Mouse (Mus musculus) kidney, postnatal 10 days (tissue): ENCODE results near the gene Prkcq.
A peak's percentile ranks its signal among the peaks of the same experiment; 100 is the strongest.

Experiments
- DNase-seq: peaks from one replicate; pipeline ENCODE4 v3.0.0; 2021; ENCODE audit warnings: mixed read lengths

The Prkcq gene

DNA sequence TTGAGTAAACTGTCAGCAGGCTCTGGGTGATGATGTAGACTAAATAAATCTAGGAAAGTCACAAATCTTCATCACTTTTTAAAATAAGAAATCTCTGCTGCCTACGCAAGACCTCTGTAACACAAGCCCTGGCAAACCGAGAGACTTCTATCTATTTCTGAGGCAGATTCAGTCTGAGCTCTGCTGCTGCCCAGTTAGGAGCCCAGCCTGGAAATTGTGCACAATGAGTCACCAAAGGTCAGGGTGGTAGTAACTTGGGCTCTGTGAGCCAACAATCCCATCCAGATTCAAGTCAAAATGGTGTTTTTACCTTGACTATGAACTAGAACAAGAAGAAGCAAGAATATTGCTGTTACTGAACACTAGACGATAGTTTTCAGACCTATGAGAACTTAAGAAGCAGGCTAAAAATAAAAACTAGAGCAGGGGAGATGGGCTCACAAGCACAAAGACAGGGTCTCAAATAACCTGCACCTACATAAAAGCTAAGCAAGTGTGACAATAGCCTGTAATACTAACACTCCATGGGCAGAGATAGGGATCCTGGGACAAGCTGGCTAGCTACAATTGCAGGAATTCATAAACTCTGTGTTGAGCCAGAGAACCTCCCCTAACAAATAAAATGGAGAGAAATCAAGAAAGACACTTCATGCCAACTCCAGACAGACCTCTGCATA, 53.0 kb downstream of the Prkcq start:
- no peak for DNase-seq

DNA sequence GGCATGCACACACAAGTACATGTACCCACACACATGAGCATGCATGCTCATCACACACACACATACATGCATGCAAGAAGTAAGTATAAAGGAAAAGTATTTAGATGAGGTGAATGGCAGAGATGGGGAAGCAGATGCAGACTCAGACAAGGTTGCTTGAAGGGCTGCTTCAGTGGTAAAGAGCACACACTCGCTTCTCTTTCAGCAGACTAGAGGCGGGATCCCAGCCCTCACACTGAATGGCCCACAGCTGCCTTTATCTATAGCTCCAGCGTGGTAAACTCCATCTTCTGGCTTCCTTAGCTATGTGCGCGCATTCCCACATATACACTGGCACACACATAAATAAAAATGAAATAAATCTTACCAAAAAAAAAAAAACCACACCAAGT, 53.6 kb downstream of the Prkcq start:
- DNase-seq = no peak

DNA sequence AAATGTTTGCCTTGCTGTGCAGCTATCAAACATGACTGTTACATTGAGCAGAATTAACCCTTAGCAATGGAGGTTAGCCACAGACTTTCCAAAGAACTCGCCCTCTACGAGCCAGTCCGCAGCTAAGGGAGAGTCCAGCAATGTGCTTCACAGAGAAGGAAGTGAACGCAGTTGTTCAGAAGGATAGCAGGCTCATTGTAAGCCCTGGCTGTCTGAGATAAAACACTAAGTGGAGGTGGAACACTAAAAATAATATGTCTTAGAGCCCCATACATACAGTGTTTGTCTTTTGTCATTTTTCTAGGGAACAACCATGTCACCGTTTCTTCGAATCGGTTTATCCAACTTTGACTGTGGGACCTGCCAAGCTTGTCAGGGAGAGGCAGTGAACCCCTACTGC, 54.6 kb downstream of the Prkcq start:
- DNase-seq = no peak

- DNase-seq = no peak
Measured at GRCm38 (mm10) chr2:11229126-11229525, 57.2 kb downstream of the Prkcq start.

- no peak for DNase-seq
Measured at GRCm38 (mm10) chr2:11231118-11231517, 59.2 kb downstream of the Prkcq start.

- DNase-seq = no peak
Measured at GRCm38 (mm10) chr2:11231988-11232387, 60.1 kb downstream of the Prkcq start.

GRCm38 (mm10) chr2:11238254-11238653, 66.3 kb downstream of the Prkcq start:
- no peak for DNase-seq

DNA sequence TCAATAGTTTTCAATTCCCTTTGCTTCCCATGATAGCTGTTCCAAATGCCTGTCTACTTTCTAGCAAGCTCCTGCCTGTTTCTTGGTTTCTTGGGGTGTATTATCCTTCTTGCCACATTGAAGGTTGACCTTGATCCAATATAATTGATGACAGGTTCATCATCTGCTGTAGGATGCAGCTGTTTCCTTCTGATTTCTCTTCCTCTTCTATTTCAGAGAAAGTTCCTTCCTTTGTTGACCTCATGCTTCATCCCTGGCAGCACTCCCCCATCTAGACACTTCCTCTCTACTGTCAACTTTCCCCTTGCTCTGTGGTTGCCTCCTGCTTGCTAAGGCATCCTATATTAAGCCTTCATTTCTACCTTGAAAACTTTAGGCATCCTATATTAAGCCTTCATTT, 67.6 kb downstream of the Prkcq start:
- DNase-seq = peak; percentile 21

DNA sequence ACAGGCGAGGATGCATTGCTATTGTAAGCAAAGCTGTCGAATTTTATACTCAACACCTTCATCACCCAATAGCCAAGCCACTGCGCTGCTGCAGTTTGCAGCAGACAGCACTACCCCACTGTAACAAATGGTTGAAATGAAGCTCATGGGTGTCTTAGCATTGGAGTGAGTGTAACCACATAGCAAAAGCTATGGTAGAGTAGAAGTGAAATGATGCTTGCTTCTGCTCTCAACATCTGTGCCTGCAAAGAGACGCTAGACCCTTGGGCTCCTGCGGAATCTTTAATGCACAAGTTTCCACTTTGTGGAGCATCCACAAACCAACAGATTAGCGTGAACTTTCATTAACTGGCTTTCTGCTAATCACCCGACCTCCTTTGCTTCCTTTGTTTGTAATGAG, 74.0 kb downstream of the Prkcq start:
- no peak for DNase-seq

DNA sequence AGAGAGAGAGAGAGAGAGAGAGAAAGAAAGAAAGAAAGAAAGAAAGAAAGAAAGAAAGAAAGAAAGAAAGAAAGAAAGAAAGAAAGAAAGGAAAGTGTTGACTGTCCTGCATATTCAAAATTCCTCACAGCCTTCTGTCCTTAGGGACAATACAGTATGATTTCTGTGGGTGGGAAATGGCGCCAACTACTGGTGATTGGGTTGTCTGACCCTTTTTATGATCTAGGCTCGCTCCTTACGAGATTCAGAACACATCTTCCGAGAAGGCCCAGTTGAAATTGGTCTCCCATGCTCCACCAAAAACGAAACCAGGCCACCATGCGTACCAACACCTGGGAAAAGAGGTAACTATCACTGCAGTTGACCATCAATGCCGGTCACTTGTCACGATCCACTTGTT, 82.0 kb downstream of the Prkcq start:
- DNase-seq = peak; percentile 68

DNA sequence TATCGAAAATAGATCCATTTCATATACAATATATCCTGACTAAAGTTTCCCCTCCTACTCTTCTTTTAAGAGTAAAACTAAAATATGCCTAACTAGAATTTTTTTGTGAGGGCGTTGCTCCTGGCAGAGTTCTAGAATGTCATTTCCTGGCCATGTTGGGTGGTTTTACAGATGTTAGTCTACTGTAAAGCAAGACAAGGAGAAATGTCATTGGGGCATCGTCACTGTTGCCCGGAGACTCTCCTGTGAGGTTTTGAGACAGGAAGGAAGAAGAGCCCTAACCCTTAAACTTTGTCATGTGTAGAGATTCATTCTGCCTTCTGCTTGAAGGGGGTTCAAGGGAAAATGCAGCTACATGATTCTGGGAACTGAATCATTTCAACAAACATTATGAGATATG, 82.5 kb downstream of the Prkcq start:
- DNase-seq = no peak

- DNase-seq = peak; percentile 57
Measured at GRCm38 (mm10) chr2:11257260-11257850, 85.4 kb downstream of the Prkcq start.

GRCm38 (mm10) chr2:11258181-11258580, 86.3 kb downstream of the Prkcq start:
- no peak for DNase-seq

GRCm38 (mm10) chr2:11259361-11259760, 87.5 kb downstream of the Prkcq start:
- DNase-seq = no peak

GRCm38 (mm10) chr2:11264836-11265235, 92.9 kb downstream of the Prkcq start:
- peak; percentile 39 for DNase-seq

GRCm38 (mm10) chr2:11265455-11265854, 93.5 kb downstream of the Prkcq start:
- DNase-seq = peak; percentile 39

- DNase-seq = peak; percentile 43
Measured at GRCm38 (mm10) chr2:11266294-11266693, 94.4 kb downstream of the Prkcq start.

- DNase-seq = no peak
Measured at GRCm38 (mm10) chr2:11278965-11279364, 107.1 kb downstream of the Prkcq start.

GRCm38 (mm10) chr2:11280247-11280646, 108.3 kb downstream of the Prkcq start:
- DNase-seq = no peak

DNA sequence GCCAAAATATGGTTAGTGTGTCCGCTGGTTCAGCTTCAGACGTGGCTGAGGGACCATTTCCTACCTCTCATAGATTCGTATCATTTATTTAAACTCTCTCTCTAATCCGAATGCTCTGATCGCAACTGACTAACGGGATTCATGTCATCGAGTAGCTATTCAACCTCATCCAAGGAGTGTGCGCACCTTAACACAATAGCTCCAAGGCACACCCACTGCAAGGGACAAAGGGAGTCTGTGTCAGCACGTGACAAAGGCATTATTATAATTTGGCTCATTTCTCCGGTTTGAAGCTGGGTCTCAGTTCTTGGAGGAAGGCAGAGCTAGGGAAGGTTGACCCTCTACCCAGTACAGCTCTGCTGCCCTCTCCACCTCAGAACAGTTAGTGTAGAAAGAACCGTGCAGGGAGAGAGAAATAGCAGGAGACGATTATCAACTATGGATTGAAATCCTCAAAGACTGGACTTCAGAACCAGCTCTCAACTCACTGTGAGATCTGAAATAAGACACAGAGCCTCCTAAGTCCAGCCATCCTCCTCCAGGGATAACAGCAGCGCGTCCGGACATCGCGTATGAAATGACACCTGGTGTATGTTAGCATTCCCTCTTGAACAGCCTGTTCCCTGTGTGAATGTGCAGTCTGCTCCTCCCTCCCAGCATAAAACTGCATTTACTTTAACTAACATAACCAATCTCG, 116.1 kb downstream of the Prkcq start:
- DNase-seq = no peak

GRCm38 (mm10) chr2:11288531-11288846, 116.6 kb downstream of the Prkcq start:
- peak; percentile 89 for DNase-seq

DNA sequence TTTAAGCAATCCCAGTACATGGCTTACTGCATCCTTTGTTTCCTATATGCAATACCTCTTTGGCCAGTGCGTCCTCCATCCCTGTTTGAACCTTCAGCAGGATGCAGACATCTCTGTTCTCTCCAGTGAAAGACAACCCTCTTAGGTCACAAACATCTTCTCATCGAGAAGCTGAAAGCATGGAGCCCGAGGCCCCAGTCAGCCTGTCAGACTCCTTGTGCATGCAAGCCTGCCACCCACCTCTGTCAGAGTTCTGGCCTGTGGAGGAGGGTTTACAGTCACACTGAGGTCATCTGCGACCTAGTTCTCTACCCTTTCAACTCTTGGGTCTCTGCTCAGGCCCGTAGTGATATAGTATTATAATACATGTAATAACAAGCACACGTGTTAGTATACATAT, 119.0 kb downstream of the Prkcq start:
- DNase-seq = no peak

DNA sequence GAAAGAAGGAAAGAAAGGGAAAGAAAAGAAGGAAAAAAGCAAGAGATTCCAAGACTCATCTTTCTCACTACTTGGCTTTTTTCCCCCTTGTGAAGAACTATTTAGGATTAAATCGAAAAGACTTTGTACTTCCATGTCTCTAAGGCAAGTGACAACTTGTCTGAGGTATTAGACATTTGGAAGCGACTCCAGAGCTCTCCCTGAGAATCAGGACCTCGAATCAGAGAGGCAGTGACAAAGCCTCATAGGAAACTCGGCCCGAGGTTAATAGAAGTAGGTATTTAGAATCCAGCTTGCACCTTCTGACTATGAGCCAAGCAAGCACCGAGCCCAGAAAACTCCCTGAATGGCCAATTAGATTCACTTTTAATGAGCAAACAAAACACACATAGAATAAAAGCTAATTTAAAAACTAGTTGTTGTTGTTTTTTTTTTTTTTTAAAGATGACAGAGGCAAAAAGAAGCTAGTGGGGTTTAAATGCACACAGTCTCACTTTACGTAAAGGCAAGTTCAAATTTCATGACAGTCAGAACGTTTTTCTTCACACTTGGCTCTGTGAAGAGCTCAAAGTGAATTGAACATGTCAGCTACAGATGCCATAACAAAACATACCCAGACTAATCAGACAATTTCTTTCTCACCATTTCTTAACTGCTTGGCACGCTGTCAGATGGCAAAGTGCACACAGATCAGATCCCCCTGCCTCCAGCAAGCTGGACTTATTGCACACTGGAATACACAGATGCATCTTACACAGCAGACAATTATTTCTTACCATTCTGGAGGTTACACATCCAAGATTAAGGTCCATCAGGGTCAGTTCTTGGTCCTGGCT, 119.9 kb downstream of the Prkcq start:
- DNase-seq = no peak

- peak; percentile 12 for DNase-seq
Measured at GRCm38 (mm10) chr2:11293144-11293543, 121.2 kb downstream of the Prkcq start.
